Mouse (Mus musculus) thymus, adult 2 months (tissue): Measurements from ENCODE around the gene Ifit1bl1. TPM values are rescaled to one million over a fixed set of nuclear protein-coding genes. Genes with fewer than 3 reads are reported as not detected.

Source experiments
- DNase-seq: peaks from one replicate; pipeline ENCODE4 v3.0.0; 2021
- H3K27ac ChIP-seq: fragments of 200-500 bp; 2 replicates; pipeline ENCODE4 v1.5.1; 2012; ENCODE audit warnings: low read length, control low read depth; ENCODE audit not compliant: control insufficient read depth, insufficient read depth
- H3K27me3 ChIP-seq: fragments of 200-500 bp; 2 replicates; pipeline ENCODE4 v1.6.1; 2012; ENCODE audit warnings: mild to moderate bottlenecking, low read length, moderate library complexity, mixed read lengths; ENCODE audit not compliant: control insufficient read depth, insufficient read depth
- H3K36me3 ChIP-seq: fragments of 200-500 bp; 2 replicates; pipeline ENCODE4 v1.6.1; 2012; ENCODE audit warnings: mild to moderate bottlenecking, low read length, moderate library complexity; ENCODE audit not compliant: control insufficient read depth, insufficient read depth
- H3K4me1 ChIP-seq: fragments of 200-500 bp; replicated peaks from 2 replicates; pipeline ENCODE4 v1.6.1; 2012; ENCODE audit warnings: low read length; ENCODE audit not compliant: control insufficient read depth, insufficient read depth
- H3K4me3 ChIP-seq: fragments of 200-500 bp; 2 replicates; pipeline ENCODE4 v1.5.1; 2012; ENCODE audit warnings: mild to moderate bottlenecking, low read length, control low read depth, moderate library complexity; ENCODE audit not compliant: control insufficient read depth, insufficient read depth
- CTCF ChIP-seq: fragments of 200-500 bp; IDR thresholded peaks from 2 replicates; pipeline ENCODE4 v1.5.1; 2012; ENCODE audit warnings: mild to moderate bottlenecking, control low read depth, low read length, moderate library complexity, borderline replicate concordance; ENCODE audit not compliant: control insufficient read depth, poor library complexity, insufficient read depth; ENCODE audit errors: extremely low read depth
- POLR2A ChIP-seq: fragments of 200-500 bp; IDR thresholded peaks from 2 replicates; pipeline ENCODE4 v1.6.1; 2012; ENCODE audit warnings: mild to moderate bottlenecking, low read length, control low read depth, moderate library complexity; ENCODE audit not compliant: control insufficient read depth, poor library complexity, insufficient read depth; ENCODE audit errors: extremely low read depth
- WGBS: fragments of 180-500 bp; shearing (Covaris S2); methylation state at CpG from one replicate; pipeline ENCODE4 v1.1.7; 2018; 5-methylcytosine and 5-hydroxymethylcytosine counted together
- polyA plus RNA-seq: library from polyadenylated mRNA; depleted of rRNA; stranded (reverse); fragments of >200 nt; gene quantifications from 2 replicates; pipeline ENCODE4 v1.2.3, GENCODE M21; 2012

Gene Ifit1bl1
- polyA plus RNA-seq, 1 experiment, result 1.6 TPM

DNA sequence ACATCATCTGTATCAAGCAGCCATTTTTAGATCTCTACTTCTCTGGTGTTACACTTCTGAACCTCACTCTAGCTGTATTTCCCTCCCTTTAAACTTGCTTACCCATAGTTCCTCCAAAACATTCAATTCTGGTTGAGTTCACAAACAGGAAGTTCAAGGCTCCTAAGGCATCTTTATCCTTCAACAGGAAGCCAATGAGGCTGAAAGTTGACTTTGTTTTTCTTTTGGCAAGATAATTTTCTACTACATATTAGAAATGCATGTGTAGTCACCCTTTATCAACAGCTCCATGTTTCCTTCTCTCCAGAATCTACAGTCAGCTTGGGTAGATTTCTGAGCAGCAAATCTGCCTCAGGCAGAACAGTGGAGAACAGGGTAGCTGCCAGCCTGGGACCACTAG is 39.2 kb downstream of the Ifit1bl1 start:
- no peak overlapping the region for H3K4me3 ChIP-seq
- no peaks in the 10 kb centered on the region; the same call in none of the 2 replicates for H3K4me1 ChIP-seq
- 0 out of 2 replicates have a peak overlapping the region, but pooled peaks have one; percentile 25 for H3K27ac ChIP-seq
- H3K36me3 ChIP-seq, result no peaks in the 10 kb centered on the region
- no peaks in the 10 kb centered on the region for H3K27me3 ChIP-seq
- no peak for TF ChIP-seq CTCF
- TF ChIP-seq POLR2A, result no peak
- no peak for DNase-seq

DNA sequence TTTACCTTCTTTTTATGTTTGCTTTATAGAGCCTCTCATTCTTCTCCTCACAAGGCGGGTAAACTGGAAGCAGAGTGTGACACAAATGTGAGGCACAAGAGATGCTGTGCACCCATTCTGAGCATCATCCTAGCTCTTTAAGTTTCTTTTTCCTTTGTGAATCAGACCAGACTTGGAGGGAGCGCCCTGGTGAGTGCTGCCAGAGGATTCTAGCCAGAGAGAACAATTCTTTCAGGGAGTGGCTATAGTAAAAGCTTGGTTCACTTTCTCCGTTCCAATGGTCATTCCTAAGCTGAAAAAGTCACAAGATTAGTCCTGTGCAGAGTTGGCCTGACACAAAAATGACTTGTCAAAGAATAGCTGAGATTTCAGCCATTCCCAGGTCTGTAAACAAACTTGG is 45.1 kb downstream of the Ifit1bl1 start:
- H3K4me3 ChIP-seq, result no peak overlapping the region
- WGBS, result 96% methylated on average over 3 of the region's 3 CpGs
- no peak for DNase-seq
- peaks cover 6% of the 10 kb centered on the region; the same call in 1 of the 2 replicates for H3K36me3 ChIP-seq
- H3K27ac ChIP-seq, result no peak overlapping the region
- H3K4me1 ChIP-seq, result peaks cover 5% of the 10 kb centered on the region; the same call in 1 of the 2 replicates
- TF ChIP-seq CTCF (no peak), POLR2A (no peak)
- H3K27me3 ChIP-seq, result no peaks in the 10 kb centered on the region

DNA sequence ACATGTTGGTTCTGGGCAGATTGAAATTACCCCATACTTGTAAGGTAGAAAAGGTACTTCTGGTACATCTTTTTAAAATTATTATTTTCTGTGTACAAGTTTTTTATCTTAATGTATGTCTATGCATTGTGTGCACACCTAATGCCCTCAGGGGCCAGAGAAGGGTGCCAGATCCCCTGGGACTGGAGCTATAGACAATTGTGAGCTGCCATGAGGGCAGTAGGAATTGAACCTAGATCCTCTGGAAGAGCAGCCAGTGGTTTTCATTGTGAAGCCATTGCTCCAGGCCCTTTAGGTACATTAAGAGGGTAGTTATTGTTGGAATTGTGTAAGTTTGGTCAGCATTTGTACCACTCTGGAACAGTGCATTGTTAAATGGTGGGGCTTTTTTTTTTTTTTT is 47.7 kb downstream of the Ifit1bl1 start:
- no peak for DNase-seq
- Histone ChIP-seq H3K27me3 (no peaks in the 10 kb centered on the region), H3K27ac (no peak overlapping the region), H3K4me1 (peaks cover 7% of the 10 kb centered on the region; the same call in 1 of the 2 replicates), H3K36me3 (peaks cover 6% of the 10 kb centered on the region; the same call in 1 of the 2 replicates), H3K4me3 (no peak overlapping the region)
- TF ChIP-seq POLR2A (no peak), CTCF (no peak)

DNA sequence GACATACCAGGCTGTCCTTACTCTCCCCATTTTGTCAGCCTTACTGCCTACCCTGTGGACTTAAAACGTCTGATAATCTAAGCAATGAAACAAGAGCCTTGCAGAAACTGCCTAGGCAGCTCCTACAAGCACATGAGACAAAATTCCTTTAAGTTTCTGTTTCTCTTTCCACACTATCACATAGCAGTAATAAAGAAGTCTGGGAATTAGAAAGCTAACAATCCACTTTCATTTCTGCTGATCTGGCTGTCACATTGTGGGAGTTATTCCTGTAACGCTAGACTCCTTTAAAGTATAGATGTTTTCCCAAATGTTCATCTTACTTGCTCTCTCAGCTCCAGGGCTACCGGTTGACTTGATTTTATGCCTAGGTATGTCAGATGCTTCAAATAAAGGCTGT is 48.2 kb downstream of the Ifit1bl1 start:
- no peak overlapping the region for H3K4me3 ChIP-seq

DNA sequence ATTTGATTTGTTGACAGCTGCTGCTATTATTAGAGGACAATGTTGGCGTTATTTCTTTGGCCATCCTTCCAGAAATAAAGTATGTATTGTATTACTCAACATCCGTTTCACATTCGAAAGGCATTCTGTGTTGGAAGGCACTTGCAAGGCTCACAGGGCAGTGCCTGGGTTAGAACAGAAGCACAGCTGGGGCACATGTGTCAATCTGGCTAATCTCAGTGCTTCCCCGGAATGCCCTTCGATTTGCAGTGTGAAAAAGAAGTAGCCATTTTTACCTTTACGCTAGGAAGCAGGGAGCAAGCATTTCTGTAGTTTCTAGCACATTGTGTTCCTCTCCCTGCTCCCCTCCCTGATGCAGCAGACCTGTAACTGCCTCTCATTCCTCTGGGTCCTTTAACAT is 48.7 kb downstream of the Ifit1bl1 start:
- no peaks in the 10 kb centered on the region for H3K27me3 ChIP-seq
- no peak for DNase-seq
- 88% methylated on average over 6 of the region's 6 CpGs for WGBS
- no peak for TF ChIP-seq CTCF
- peaks cover 7% of the 10 kb centered on the region; the same call in 1 of the 2 replicates for H3K4me1 ChIP-seq
- peaks cover 6% of the 10 kb centered on the region; the same call in 1 of the 2 replicates for H3K36me3 ChIP-seq
- no peak overlapping the region for H3K4me3 ChIP-seq
- peak overlapping the region; percentile 49; the same call in 1 of the 2 replicates for H3K27ac ChIP-seq

More for the DNA sequence above, 48.2 kb downstream of the Ifit1bl1 start:
- Histone ChIP-seq H3K4me1 (peaks cover 7% of the 10 kb centered on the region; the same call in 1 of the 2 replicates), H3K36me3 (peaks cover 6% of the 10 kb centered on the region; the same call in 1 of the 2 replicates), H3K27me3 (no peaks in the 10 kb centered on the region), H3K27ac (peak overlapping the region; percentile 49; the same call in 1 of the 2 replicates)
- TF ChIP-seq CTCF (no peak), POLR2A (no peak)
- WGBS, result 85% methylated on average over 3 of the region's 3 CpGs
- DNase-seq, result no peak

DNA sequence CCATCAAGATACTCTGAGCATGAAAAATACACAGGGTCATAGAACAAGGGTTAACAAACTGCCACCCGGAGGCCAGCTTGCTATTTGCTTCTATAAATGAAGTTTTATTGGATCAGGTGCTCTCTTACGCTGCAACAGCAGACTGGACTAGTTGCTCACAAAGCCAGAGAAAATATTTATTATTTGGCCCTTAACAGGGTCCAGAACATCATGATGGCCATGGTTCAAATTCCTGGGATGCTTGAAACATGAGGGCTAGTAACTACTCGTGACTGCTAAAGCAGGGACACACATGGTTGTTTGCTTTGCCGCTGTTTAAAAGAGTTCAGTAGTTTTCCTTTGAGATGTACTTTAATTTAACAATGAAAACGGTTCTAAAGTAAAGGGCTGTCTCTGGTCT is 49.8 kb downstream of the Ifit1bl1 start:
- H3K4me3 ChIP-seq, result no peak overlapping the region
- 76% methylated on average over 5 of the region's 5 CpGs for WGBS

DNA sequence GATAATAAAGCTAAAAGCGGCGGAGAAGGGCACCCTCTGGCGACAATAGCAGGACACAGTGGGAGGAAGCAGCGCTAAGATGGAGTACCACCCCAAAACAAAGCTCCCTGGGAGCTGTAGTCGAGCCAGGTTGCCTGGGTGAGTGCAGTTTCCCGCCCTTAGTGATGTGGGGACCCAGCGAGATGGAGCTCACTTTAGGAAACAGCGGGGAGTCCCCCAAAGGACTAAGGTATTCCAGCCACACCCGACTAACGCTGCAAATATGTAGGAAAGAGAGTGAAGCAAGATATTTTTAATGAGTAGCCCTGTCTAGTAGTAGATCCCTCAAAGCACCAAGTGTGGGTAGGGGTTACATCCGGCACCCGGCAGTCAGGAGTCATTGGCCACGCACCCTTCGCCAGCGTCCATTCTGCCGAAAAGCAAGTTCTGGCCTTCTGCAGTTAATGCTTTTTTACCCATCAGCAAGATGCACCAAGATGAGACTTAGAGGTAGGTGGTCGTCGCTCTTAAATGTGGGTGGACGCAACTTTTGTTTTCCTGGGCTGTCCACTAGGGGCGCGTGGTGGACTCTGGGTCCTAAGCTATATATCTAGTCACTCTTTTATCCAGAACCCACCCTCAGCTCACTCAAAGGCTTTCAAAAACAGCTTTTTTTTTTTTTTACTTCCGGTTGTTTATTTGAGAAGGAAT is 51.1 kb downstream of the Ifit1bl1 start, which contains the start of gene Ifit2:
Gene Ifit2, plus strand, starts transcription at position 161 of the 690 bp plus-strand sequence.
- Histone ChIP-seq H3K27ac (peak within 1 kb of the TSS; percentile 50), H3K4me1 (peaks cover 11% of the 10 kb centered on the region), H3K4me3 (peak within 1 kb of the TSS; percentile 63), H3K36me3 (no peaks in the 10 kb centered on the region), H3K27me3 (no peaks in the 10 kb centered on the region)
- WGBS, result under 1% methylated on average over 22 of the region's 22 CpGs
- DNase-seq, result peak; percentile 75
- peak; percentile 51; the same call in 1 of the 2 replicates for TF ChIP-seq POLR2A
- peak; percentile 83; the same call in 1 of the 2 replicates for TF ChIP-seq CTCF

More for the DNA sequence above, 49.8 kb downstream of the Ifit1bl1 start:
- H3K27ac ChIP-seq, result no peak overlapping the region
- no peak for DNase-seq
- peaks cover 7% of the 10 kb centered on the region; the same call in 1 of the 2 replicates for H3K4me1 ChIP-seq
- TF ChIP-seq CTCF, result no peak
- no peak for TF ChIP-seq POLR2A
- H3K36me3 ChIP-seq, result peaks cover 6% of the 10 kb centered on the region; the same call in 1 of the 2 replicates
- H3K27me3 ChIP-seq, result no peaks in the 10 kb centered on the region
